ENCODE assay signal across 8 mouse cellular contexts in genomic region chr13:4110281-4111188, GRCm38 (mm10). TPM values are rescaled to one million over a fixed set of nuclear protein-coding genes. Genes with fewer than 3 reads are reported as not detected.
DNase-seq lines count a peak whose midpoint lies in the region; ATAC-seq lines count a peak whose summit lies in the region.

No protein-coding gene starts in this region.

- H3K9me3 ChIP-seq in liver, embryonic 12.5 days (replicated peaks) = no peaks in the 10 kb centered on the region

- no peak for ATAC-seq in liver, embryonic 12.5 days
- peak; percentile 98 for ATAC-seq in megakaryocyte progenitor cell, adult 5-6 weeks (replicated peaks; ENCODE audit: poor library complexity)

- H3K4me1 ChIP-seq in liver, embryonic 12.5 days = no peaks in the 10 kb centered on the region

- DNase-seq in liver = peak; percentile 52
- DNase-seq in cerebellum, postnatal 14 days = peak; percentile 72 to 77
- DNase-seq in frontal cortex, postnatal 14 days (ENCODE audit: low spot score in 2 of 2) = peak; percentile 9 to 47
- peak; percentile 50 for DNase-seq in hindlimb bud, embryonic 11.5 days (ENCODE audit: extremely low spot score, low read depth, low spot score)
- peak; percentile 10 for DNase-seq in left cerebral cortex, adult 11 months (ENCODE audit: low spot score)
- DNase-seq in right cerebral cortex, postnatal 14 days = peak; percentile 59

- H3K4me3 ChIP-seq in liver, embryonic 12.5 days = no peak overlapping the region

- WGBS in liver, embryonic 12.5 days (ENCODE audit: insufficient replicate concordance) = 22% methylated on average over 6 of the region's 6 CpGs

- H3K27ac ChIP-seq in liver, embryonic 12.5 days = no peak overlapping the region

- no peak overlapping the region for H3K4me2 ChIP-seq in liver, embryonic 12.5 days

- no peaks in the 10 kb centered on the region for H3K36me3 ChIP-seq in liver, embryonic 12.5 days

- no peaks in the 10 kb centered on the region for H3K27me3 ChIP-seq in liver, embryonic 12.5 days (replicated peaks)

- H3K9ac ChIP-seq in liver, embryonic 12.5 days = no peak overlapping the region

RNA-seq across cellular contexts. Expression of gene Akr1c18, which starts 39.9 kb away (rescaled TPM):
- polyA plus RNA-seq in liver, embryonic 12.5 days (2016; fragmentation: Nextera tagmentation; extraction: Ambion mirVana) = 0.47 and 0.63 TPM in 2 replicates
- not detected in 2 replicates for total RNA-seq in megakaryocyte progenitor cell, adult 5-6 weeks (2015)
- 0.33 TPM in 1 of 2 replicates, not detected in the other for total RNA-seq in megakaryocyte progenitor cell, adult 5-6 weeks (2017)

Comparison
In these comparisons a context has a peak if more than half of its experiments do, and no peak if none do; other contexts are left out.
1. DNase-seq: peak in every context shown above with its lines; median percentile 74 in cerebellum, postnatal 14 days; 59 in right cerebral cortex, postnatal 14 days; 52 in liver; 50 in hindlimb bud, embryonic 11.5 days; 28 in frontal cortex, postnatal 14 days; 10 in left cerebral cortex, adult 11 months.